Mouse (Mus musculus): ENCODE data around the gene E130114P18Rik. TPM values are rescaled to one million over a fixed set of nuclear protein-coding genes. Genes with fewer than 3 reads are reported as not detected.

Gene E130114P18Rik
- polyA plus RNA-seq, 1 experiment from 2014 or later, result 50.8 TPM

DNA sequence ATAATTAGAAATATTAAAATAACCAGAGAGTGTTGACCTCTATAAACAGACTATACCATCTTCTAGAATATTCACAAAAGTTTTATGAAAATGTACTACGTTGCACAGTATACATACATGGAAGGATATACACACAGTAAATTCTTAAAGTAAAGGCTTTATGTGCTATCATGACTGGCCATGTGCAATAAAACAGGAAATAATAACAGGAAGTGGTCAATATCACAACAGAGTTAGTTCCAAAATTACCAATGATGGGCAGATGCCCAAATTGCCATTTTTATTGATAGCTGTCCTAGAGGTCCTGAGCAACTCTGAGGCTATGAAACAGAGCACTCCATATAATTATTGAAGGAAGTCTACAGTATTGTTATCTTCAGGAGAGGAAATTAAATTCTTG lies 180.4 kb downstream of the E130114P18Rik start:
- Histone ChIP-seq H3K4me1 (peaks cover 7% of the 10 kb centered on the region), H3K4me2 (no peak overlapping the region), H3K9me3 (no peaks in the 10 kb centered on the region), H3K27me3 (no peaks in the 10 kb centered on the region), H3K36me3 (replicated peaks) (no peaks in the 10 kb centered on the region), H3K27ac (no peak overlapping the region), H3K9ac (no peak overlapping the region), H3K4me3 (replicated peaks) (no peak overlapping the region)
- 100% methylated on average over 1 of the region's 1 CpGs for WGBS
- ATAC-seq (ENCODE audit: low FRiP score), result no peak

DNA sequence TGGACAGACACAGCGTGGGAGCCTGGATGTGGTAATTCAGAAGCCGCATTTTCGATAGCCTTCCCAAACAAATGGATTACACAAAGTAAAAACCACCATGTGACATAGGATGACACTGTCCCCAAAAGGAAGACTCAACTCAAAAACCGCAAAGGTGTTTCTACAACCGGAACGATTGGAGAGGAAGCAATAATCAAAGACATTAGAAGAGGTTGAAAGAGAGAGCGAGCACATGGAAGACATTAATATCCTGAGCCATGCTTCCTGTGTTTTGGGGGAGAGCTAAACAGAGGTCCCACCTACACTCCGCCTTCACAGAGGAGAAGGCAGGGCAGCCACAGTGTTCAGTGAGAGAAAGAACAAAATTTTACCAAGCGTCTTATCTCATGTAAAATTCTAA lies 181.5 kb downstream of the E130114P18Rik start:
- no peaks in the 10 kb centered on the region for H3K36me3 ChIP-seq (replicated peaks)
- H3K27me3 ChIP-seq, result no peaks in the 10 kb centered on the region
- H3K9me3 ChIP-seq, result no peaks in the 10 kb centered on the region
- WGBS, result 92% methylated on average over 9 of the region's 9 CpGs
- no peak overlapping the region for H3K4me3 ChIP-seq (replicated peaks)
- no peak for ATAC-seq (ENCODE audit: low FRiP score)
- no peak overlapping the region for H3K4me2 ChIP-seq
- peaks cover 1% of the 10 kb centered on the region for H3K4me1 ChIP-seq
- no peak overlapping the region for H3K27ac ChIP-seq
- H3K9ac ChIP-seq, result no peak overlapping the region

DNA sequence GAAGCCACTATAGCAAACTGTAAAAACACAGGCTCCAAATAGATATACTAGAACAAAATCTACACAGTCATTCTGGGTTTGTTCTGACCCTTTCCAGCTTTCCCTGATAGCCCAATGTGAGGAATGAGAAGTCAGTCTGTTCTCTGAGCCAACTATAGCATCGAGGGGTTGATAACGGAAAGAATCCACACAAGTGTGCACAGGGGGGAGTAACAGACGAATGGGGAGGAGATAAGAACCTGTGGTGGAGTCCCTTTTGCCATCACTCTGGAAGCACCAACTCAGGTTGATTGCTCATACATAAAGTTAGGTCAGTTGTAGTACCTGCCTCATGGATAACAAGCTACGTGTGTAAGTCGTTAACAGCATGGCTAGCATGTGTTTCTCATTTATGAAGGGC lies 184.0 kb downstream of the E130114P18Rik start:
- H3K4me3 ChIP-seq (replicated peaks), result no peak overlapping the region
- no peaks in the 10 kb centered on the region for H3K4me1 ChIP-seq
- H3K9ac ChIP-seq, result no peak overlapping the region
- H3K27me3 ChIP-seq, result no peaks in the 10 kb centered on the region
- H3K9me3 ChIP-seq, result no peaks in the 10 kb centered on the region
- H3K27ac ChIP-seq, result no peak overlapping the region
- 78% methylated on average over 5 of the region's 5 CpGs for WGBS
- no peak for ATAC-seq (ENCODE audit: low FRiP score)
- no peaks in the 10 kb centered on the region for H3K36me3 ChIP-seq (replicated peaks)
- no peak overlapping the region for H3K4me2 ChIP-seq

DNA sequence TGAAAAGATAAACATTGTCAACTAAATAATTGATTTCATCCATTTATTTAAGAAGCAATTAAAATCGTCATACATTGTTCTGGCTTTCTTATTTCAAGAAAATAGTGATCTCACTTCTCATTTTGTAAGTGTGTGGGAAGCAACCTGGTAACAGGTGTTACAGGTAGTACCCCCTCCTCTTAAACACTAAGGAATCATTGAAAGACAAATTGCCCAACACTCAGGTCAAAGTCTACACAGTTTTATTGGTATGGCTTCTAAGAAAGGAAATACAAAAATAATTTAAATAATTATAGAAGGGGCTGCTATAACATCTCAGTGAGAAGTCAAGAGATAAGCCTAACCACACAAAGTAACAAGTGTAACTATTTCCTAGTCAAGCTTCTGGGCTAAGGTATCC lies 188.1 kb downstream of the E130114P18Rik start:
- Histone ChIP-seq H3K9ac (no peak overlapping the region), H3K27ac (no peak overlapping the region), H3K4me2 (no peak overlapping the region), H3K4me1 (peaks cover 8% of the 10 kb centered on the region), H3K36me3 (replicated peaks) (no peaks in the 10 kb centered on the region), H3K27me3 (no peaks in the 10 kb centered on the region), H3K4me3 (replicated peaks) (no peak overlapping the region), H3K9me3 (no peaks in the 10 kb centered on the region)
- ATAC-seq (ENCODE audit: low FRiP score), result no peak
- 82% methylated on average over 1 of the region's 1 CpGs for WGBS

DNA sequence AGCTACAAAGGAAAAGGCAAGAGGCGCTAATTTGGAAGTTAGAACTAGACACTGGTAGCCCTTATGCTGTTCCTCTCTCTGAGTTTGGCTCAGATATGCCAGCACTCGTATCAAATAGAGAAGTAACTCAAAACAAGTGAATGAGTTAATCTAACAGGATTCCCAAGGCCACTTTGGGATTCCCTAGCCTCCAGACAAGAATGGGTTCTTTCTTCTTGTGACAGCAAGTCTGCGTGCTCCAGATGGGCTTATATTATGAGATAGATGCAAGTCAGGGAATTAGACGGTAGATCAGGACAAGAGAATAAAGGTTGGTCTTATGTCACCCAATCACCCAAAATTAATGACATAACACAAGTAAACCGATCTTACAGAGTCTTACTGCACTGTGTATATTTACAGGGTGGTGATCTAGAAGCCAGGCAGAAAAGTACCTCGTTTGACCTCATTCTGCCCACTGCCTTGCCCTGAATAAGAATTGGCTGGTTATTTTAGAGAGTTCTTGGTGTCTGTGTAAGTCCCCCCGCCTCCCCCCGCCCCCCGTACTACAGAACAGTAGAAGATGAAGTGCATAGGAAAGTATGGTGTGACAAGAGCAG lies 190.4 kb downstream of the E130114P18Rik start:
- H3K9me3 ChIP-seq, result no peaks in the 10 kb centered on the region
- no peak overlapping the region for H3K4me2 ChIP-seq
- no peaks in the 10 kb centered on the region for H3K36me3 ChIP-seq (replicated peaks)
- H3K27me3 ChIP-seq, result no peaks in the 10 kb centered on the region
- no peak for ATAC-seq (ENCODE audit: low FRiP score)
- H3K27ac ChIP-seq, result peak overlapping the region; percentile 27; the same call in 1 of the 2 replicates
- H3K4me1 ChIP-seq, result peaks cover 23% of the 10 kb centered on the region
- 59% methylated on average over 9 of the region's 9 CpGs for WGBS
- H3K9ac ChIP-seq, result no peak overlapping the region
- no peak overlapping the region for H3K4me3 ChIP-seq (replicated peaks)

GRCm38 (mm10) chr4:97585170-97585569 lies 192.7 kb downstream of the E130114P18Rik start:
- WGBS, result 34% methylated on average over 7 of the region's 7 CpGs
- H3K4me2 ChIP-seq, result peak overlapping the region; percentile 55
- ATAC-seq (ENCODE audit: low FRiP score), result no peak

GRCm38 (mm10) chr4:97584445-97585130 lies 193.3 kb downstream of the E130114P18Rik start:
- H3K4me3 ChIP-seq (replicated peaks), result peak overlapping the region; percentile 43
- WGBS, result 13% methylated on average over 9 of the region's 9 CpGs
- H3K4me2 ChIP-seq, result peak overlapping the region; percentile 55
- ATAC-seq (ENCODE audit: low FRiP score), result no peak
- H3K9ac ChIP-seq, result peak overlapping the region; percentile 60
- H3K27ac ChIP-seq, result peak overlapping the region; percentile 93
- H3K36me3 ChIP-seq (replicated peaks), result no peaks in the 10 kb centered on the region
- H3K9me3 ChIP-seq, result no peaks in the 10 kb centered on the region
- H3K4me1 ChIP-seq, result peaks cover 29% of the 10 kb centered on the region
- H3K27me3 ChIP-seq, result no peaks in the 10 kb centered on the region

More at GRCm38 (mm10) chr4:97585170-97585569, 192.7 kb downstream of the E130114P18Rik start:
- Histone ChIP-seq H3K9ac (no peak overlapping the region), H3K4me3 (replicated peaks) (0 out of 2 replicates have a peak overlapping the region, but pooled peaks have one; percentile 8), H3K4me1 (peaks cover 29% of the 10 kb centered on the region), H3K27me3 (no peaks in the 10 kb centered on the region), H3K36me3 (replicated peaks) (no peaks in the 10 kb centered on the region), H3K27ac (no peak overlapping the region), H3K9me3 (no peaks in the 10 kb centered on the region)

DNA sequence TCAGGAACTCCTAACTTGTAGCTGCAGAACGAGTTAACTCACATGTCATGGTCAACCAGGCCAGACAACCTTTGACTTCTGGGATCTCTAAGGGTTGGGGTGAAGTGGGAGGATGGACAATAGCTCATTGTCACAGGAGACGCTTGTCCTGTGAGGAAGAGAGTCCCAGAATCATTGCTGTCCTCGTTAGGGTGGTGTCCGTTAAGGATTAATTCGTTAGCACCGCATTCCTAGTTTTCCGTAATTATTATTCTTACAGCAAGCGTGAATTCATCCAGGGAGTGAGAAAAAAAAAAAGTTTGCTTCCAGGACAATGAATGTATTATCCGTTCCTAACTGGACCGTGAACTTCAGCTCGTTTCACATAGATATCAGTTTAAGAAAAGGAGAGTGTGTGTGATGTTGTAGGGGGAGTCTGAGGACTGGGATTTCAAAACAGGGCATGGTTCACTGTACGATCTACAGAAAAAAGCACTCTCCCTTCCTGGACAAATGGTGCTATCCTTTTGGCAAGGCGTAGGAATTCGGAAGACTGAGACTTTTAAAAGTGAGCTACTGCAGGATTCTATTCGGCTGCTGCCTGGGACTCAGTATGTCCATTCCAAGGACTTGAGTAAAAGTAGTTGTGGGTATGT lies 195.0 kb downstream of the E130114P18Rik start:
- 14% methylated on average over 15 of the region's 15 CpGs for WGBS
- H3K27me3 ChIP-seq, result no peaks in the 10 kb centered on the region
- peaks cover 34% of the 10 kb centered on the region for H3K4me1 ChIP-seq

DNA sequence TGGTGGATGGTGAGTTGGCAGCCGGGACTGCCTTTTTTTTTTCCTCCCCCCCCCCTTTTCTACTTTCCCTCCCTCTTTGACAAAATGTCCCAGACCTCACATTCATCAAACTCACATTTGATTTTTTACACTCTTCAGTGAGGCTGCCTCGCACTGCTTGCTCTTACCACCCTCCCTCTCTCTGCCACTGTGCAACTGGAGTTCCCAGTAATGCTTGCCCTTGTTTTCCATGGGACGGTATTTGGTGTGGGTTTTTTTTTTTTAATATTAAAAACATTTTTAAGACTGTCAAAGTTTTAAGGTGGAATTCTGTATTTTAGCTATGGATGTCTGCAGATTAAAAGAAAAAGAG lies 195.8 kb downstream of the E130114P18Rik start:
- peaks cover 40% of the 10 kb centered on the region for H3K4me1 ChIP-seq

More for the DNA sequence above, 195.0 kb downstream of the E130114P18Rik start:
- no peaks in the 10 kb centered on the region for H3K36me3 ChIP-seq (replicated peaks)
- ATAC-seq (ENCODE audit: low FRiP score), result peak; percentile 59
- H3K9me3 ChIP-seq, result no peaks in the 10 kb centered on the region
- peak overlapping the region; percentile 43 for H3K4me3 ChIP-seq (replicated peaks)
- H3K27ac ChIP-seq, result peak overlapping the region; percentile 93
- H3K4me2 ChIP-seq, result peak overlapping the region; percentile 55
- H3K9ac ChIP-seq, result peak overlapping the region; percentile 60

DNA sequence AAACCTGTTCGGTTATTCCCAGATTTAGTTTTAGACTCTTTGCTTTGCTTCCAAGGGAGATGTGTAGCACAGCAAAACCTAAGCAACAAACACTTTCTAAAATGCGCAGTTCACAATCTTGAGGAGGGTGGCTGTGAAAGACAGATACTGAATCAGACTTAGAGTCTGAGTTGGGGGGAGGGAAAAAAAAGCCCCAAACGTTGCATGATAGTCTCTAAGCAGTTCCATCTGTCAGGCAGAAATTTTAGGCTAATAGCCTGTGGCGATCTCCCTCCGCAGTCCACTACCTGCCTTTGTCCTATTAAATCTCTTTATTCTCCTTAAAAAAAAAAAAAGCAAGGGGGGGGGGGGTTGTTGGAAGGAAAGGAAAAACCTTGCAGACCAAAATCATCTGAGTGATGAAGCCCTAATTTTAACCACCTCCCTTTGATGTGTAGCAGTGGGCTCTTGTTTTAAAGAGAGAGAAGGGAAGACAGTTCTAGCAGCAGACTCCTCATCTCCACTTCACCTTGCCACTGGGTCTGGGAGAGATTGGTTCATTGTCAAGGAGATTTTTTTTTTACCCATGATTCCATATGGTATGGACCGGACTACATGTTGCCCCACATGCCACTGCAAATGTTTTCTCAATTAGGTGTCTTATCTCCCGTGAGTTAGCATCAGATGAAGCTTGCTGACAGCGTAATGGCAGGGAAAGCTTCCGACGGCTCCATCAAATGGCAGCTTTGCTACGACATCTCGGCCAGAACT lies 196.4 kb downstream of the E130114P18Rik start:
- H3K4me3 ChIP-seq (replicated peaks), result peak overlapping the region; percentile 43
- H3K27me3 ChIP-seq, result no peaks in the 10 kb centered on the region
- H3K4me1 ChIP-seq, result peaks cover 39% of the 10 kb centered on the region
- peak overlapping the region; percentile 93 for H3K27ac ChIP-seq
- H3K9me3 ChIP-seq, result no peaks in the 10 kb centered on the region
- H3K4me2 ChIP-seq, result peak overlapping the region; percentile 55
- peak; percentile 39; the same call in 1 of the 2 replicates for ATAC-seq (ENCODE audit: low FRiP score)
- peak overlapping the region; percentile 60 for H3K9ac ChIP-seq
- no peaks in the 10 kb centered on the region for H3K36me3 ChIP-seq (replicated peaks)
- 31% methylated on average over 12 of the region's 12 CpGs for WGBS

More for the DNA sequence above, 195.8 kb downstream of the E130114P18Rik start:
- Histone ChIP-seq H3K9me3 (no peaks in the 10 kb centered on the region), H3K4me2 (peak overlapping the region; percentile 55), H3K9ac (peak overlapping the region; percentile 60), H3K27ac (peak overlapping the region; percentile 93), H3K27me3 (no peaks in the 10 kb centered on the region), H3K4me3 (replicated peaks) (peak overlapping the region; percentile 43), H3K36me3 (replicated peaks) (no peaks in the 10 kb centered on the region)
- WGBS, result 50% methylated on average over 3 of the region's 3 CpGs
- no peak; the same call in 1 of the 2 replicates for ATAC-seq (ENCODE audit: low FRiP score)

- H3K27me3 ChIP-seq, result no peaks in the 10 kb centered on the region
- H3K27ac ChIP-seq, result peak overlapping the region; percentile 93
- 45% methylated on average over 7 of the region's 7 CpGs for WGBS
- no peak overlapping the region; the same call in 1 of the 2 replicates for H3K9ac ChIP-seq
- H3K4me3 ChIP-seq (replicated peaks), result no peak overlapping the region; the same call in 1 of the 2 replicates
- peak overlapping the region; percentile 55 for H3K4me2 ChIP-seq
- ATAC-seq (ENCODE audit: low FRiP score), result no peak
- H3K9me3 ChIP-seq, result no peaks in the 10 kb centered on the region
- peaks cover 39% of the 10 kb centered on the region for H3K4me1 ChIP-seq
- no peaks in the 10 kb centered on the region for H3K36me3 ChIP-seq (replicated peaks)
Observed at GRCm38 (mm10) chr4:97580906-97581305, 197.0 kb downstream of the E130114P18Rik start.

Data from forebrain, embryonic 12.5 days (tissue).